Mouse (Mus musculus) intestine, postnatal 0 days (tissue): ENCODE data around the gene Mcm5. TPM values are rescaled to one million over a fixed set of nuclear protein-coding genes. Genes with fewer than 3 reads are reported as not detected.

Experiments
- ATAC-seq: fragments of 200-750 bp; cut with Nextera tagmentation; 2 replicates; pipeline ENCODE4 v1.8.0; 2017; ENCODE audit warnings: mild to moderate bottlenecking, moderate TSS enrichment, moderate library complexity
- H3K27ac ChIP-seq: fragments of 300-500 bp; sonication (generic); 2 replicates; pipeline ENCODE4 v1.5.1; 2014; ENCODE audit warnings: mild to moderate bottlenecking, low read depth, low read length, moderate library complexity
- H3K27me3 ChIP-seq: fragments of 300-500 bp; sonication (generic); replicated peaks from 2 replicates; pipeline ENCODE4 v1.6.1; 2014; ENCODE audit warnings: low read length, mixed read lengths; ENCODE audit not compliant: control insufficient read depth, insufficient read depth
- H3K36me3 ChIP-seq: fragments of 300-500 bp; sonication (generic); 2 replicates; pipeline ENCODE4 v1.6.1; 2014; ENCODE audit warnings: mild to moderate bottlenecking, moderate library complexity; ENCODE audit not compliant: control insufficient read depth, insufficient read depth
- H3K4me1 ChIP-seq: fragments of 300-500 bp; sonication (generic); replicated peaks from 2 replicates; pipeline ENCODE4 v1.6.1; 2014; ENCODE audit warnings: antibody characterized with exemption, low read length, mixed read lengths; ENCODE audit not compliant: control insufficient read depth, insufficient read depth
- H3K4me2 ChIP-seq: fragments of 300-500 bp; sonication (generic); replicated peaks from 2 replicates; pipeline ENCODE4 v1.6.1; 2014; ENCODE audit warnings: low read depth, mild to moderate bottlenecking, moderate library complexity
- H3K4me3 ChIP-seq: fragments of 300-500 bp; sonication (generic); 2 replicates; pipeline ENCODE4 v1.5.1; 2014; ENCODE audit warnings: low read depth, low read length
- H3K9ac ChIP-seq: fragments of 300-500 bp; sonication (generic); 2 replicates; pipeline ENCODE4 v1.6.1; 2014; ENCODE audit warnings: mild to moderate bottlenecking, low read depth, low read length
- H3K9me3 ChIP-seq: fragments of 300-500 bp; sonication (generic); 2 replicates; pipeline ENCODE4 v1.6.1; 2016; ENCODE audit warnings: mixed run types; ENCODE audit not compliant: control insufficient read depth
- CTCF ChIP-seq: sonication (generic); IDR thresholded peaks from 2 replicates; pipeline ENCODE4 v1.5.1; 2016; ENCODE audit warnings: low read depth, mild to moderate bottlenecking, control low read depth, antibody characterized with exemption, moderate library complexity
- WGBS: fragments of 180-500 bp; shearing (Covaris S2); extraction: QIAGEN DNeasy Blood & Tissue Kit; methylation state at CpG from one replicate; pipeline ENCODE4 v1.1.7; 2014; 5-methylcytosine and 5-hydroxymethylcytosine counted together
- polyA plus RNA-seq: library from polyadenylated mRNA; unstranded; fragments of >200 nt; fragmentation: Nextera tagmentation; extraction: Ambion mirVana; gene quantifications from 2 replicates; pipeline ENCODE4 v1.2.1, GENCODE M21; 2015

The Mcm5 gene
- polyA plus RNA-seq, 1 experiment from 2014 or later, result 23.9 TPM

- WGBS, result 31% methylated on average over 2 of the region's 2 CpGs
- ATAC-seq, result no peak
- no peak overlapping the region for H3K4me2 ChIP-seq
- H3K4me3 ChIP-seq, result no peak overlapping the region
- no peaks in the 10 kb centered on the region for H3K9me3 ChIP-seq
- H3K36me3 ChIP-seq, result no peaks in the 10 kb centered on the region
- no peaks in the 10 kb centered on the region for H3K27me3 ChIP-seq
- no peak overlapping the region for H3K9ac ChIP-seq
- no peaks in the 10 kb centered on the region for H3K4me1 ChIP-seq
- no peak overlapping the region for H3K27ac ChIP-seq
- TF ChIP-seq CTCF, result no peak
These were observed 25.4 kb downstream of the Mcm5 start for GRCm38 (mm10) chr8:75134603-75135391.

GRCm38 (mm10) chr8:75135756-75136155 lies 26.4 kb downstream of the Mcm5 start:
- H3K4me3 ChIP-seq, result no peak overlapping the region
- ATAC-seq, result no peak
- no peaks in the 10 kb centered on the region for H3K27me3 ChIP-seq
- no peak overlapping the region for H3K27ac ChIP-seq
- 33% methylated on average over 1 of the region's 1 CpGs for WGBS
- no peak for TF ChIP-seq CTCF
- H3K4me1 ChIP-seq, result no peaks in the 10 kb centered on the region
- no peak overlapping the region for H3K4me2 ChIP-seq
- H3K9ac ChIP-seq, result no peak overlapping the region
- H3K36me3 ChIP-seq, result no peaks in the 10 kb centered on the region
- no peaks in the 10 kb centered on the region for H3K9me3 ChIP-seq

- TF ChIP-seq CTCF, result no peak
- WGBS, result 45% methylated on average over 2 of the region's 2 CpGs
- H3K27ac ChIP-seq, result no peak overlapping the region
- H3K27me3 ChIP-seq, result no peaks in the 10 kb centered on the region
- H3K4me1 ChIP-seq, result no peaks in the 10 kb centered on the region
- H3K4me2 ChIP-seq, result no peak overlapping the region
- H3K4me3 ChIP-seq, result no peak overlapping the region
- no peaks in the 10 kb centered on the region for H3K9me3 ChIP-seq
- no peak overlapping the region for H3K9ac ChIP-seq
- H3K36me3 ChIP-seq, result no peaks in the 10 kb centered on the region
- ATAC-seq, result no peak
These were observed 26.9 kb downstream of the Mcm5 start for GRCm38 (mm10) chr8:75136256-75136655.

GRCm38 (mm10) chr8:75137536-75137935 lies 28.2 kb downstream of the Mcm5 start:
- Histone ChIP-seq H3K27me3 (no peaks in the 10 kb centered on the region), H3K4me3 (no peak overlapping the region), H3K9ac (no peak overlapping the region), H3K4me2 (no peak overlapping the region), H3K27ac (no peak overlapping the region), H3K4me1 (no peaks in the 10 kb centered on the region), H3K36me3 (no peaks in the 10 kb centered on the region), H3K9me3 (no peaks in the 10 kb centered on the region)
- no peak for ATAC-seq
- TF ChIP-seq CTCF, result no peak
- 79% methylated on average over 3 of the region's 3 CpGs for WGBS

DNA sequence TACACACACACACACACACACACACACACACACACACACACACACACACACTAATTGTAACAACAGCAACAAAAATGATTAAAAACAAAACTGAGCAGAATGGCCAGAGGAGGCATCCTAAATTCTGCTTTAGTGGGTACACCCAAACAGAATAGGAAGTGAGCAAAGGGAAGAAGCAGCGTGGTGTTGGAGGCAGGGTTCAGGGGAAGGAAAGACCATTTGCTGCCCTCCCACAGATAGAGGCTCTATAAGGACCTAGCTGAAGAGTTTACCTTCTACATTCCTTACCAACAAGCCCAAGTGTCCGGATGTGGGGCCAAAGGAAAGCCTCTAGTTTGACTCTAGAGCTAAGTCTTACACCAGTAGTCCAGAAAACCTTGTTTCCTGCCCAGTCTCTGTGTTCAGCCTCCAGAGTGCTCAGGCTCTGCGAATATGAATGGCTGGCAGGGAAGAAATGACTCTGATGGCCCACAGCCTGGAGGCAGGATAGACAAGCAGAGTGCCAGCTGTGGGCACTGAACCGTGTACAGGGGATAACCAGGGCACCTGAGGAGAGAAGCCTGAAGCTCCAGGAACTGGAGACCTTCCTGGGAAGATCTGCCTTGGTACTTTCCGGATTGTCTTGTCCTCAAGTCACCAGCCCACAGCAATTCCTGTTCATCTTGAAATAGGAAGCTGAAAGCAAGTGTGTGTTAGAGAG lies 41.7 kb downstream of the Mcm5 start:
- H3K27me3 ChIP-seq, result no peaks in the 10 kb centered on the region
- H3K27ac ChIP-seq, result no peak overlapping the region
- no peak overlapping the region for H3K4me2 ChIP-seq
- H3K9me3 ChIP-seq, result no peaks in the 10 kb centered on the region
- no peaks in the 10 kb centered on the region for H3K4me1 ChIP-seq
- H3K4me3 ChIP-seq, result no peak overlapping the region
- no peak for ATAC-seq
- WGBS, result 77% methylated on average over 5 of the region's 5 CpGs
- TF ChIP-seq CTCF, result no peak
- H3K9ac ChIP-seq, result no peak overlapping the region
- no peaks in the 10 kb centered on the region for H3K36me3 ChIP-seq

DNA sequence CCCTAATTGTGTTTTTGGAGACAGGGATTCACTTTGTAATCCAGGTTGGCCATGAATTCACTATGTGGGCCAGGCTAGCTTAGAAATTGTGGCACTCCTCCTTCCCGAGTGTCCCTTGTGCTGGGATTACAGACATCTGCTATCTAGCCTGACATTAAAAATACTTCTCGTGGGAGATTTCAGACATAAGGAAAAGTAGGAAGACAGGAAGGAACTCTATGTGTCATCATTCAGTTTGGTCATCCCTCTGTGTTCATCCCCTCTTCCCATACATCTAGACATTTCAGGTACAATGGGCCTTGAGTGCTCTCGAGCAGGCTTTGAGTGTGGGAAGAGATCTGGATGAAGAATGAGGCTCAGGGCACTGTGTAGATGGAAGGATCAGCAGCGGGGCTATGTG lies 42.4 kb downstream of the Mcm5 start:
- Histone ChIP-seq H3K36me3 (no peaks in the 10 kb centered on the region), H3K4me1 (no peaks in the 10 kb centered on the region), H3K9ac (no peak overlapping the region), H3K4me3 (no peak overlapping the region), H3K9me3 (no peaks in the 10 kb centered on the region), H3K4me2 (no peak overlapping the region), H3K27me3 (no peaks in the 10 kb centered on the region), H3K27ac (no peak overlapping the region)
- TF ChIP-seq CTCF, result no peak
- ATAC-seq, result no peak
- 80% methylated on average over 4 of the region's 4 CpGs for WGBS
